ENCODE assay signal across 8 mouse cellular contexts in the genomic region with DNA sequence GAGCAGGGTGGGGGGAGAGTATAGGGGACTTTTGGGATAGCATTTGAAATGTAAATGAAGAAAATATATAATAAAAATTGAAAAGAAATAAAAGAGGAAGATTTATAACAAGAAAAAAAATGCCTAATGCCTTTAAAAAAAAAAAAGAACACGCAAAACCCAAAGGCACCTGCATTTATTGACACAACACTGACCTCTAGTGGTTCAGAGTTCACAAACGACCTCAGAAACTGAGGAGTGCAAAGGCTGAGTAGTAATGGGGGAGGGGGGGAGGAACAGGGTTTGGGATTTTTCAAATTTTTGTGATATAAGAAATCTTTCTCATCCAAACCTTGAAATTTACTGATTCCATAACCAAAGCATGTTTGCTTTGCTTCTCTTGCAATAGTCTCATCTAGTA.
DNase-seq lines count a peak whose midpoint lies in the region; ATAC-seq and TF ChIP-seq lines count a peak whose summit lies in the region.

No protein-coding gene starts in this region.

- H3K4me3 ChIP-seq in gastrocnemius, adult 2 months: no peak overlapping the region
- no peak overlapping the region for H3K4me3 ChIP-seq in lung, embryonic 14.5 days (ENCODE audit: low read depth, low read length)
- no peak overlapping the region for H3K4me3 ChIP-seq in lung, adult 2 months (replicated peaks; ENCODE audit: extremely low read depth, low read depth, low read length)

- 6% methylated on average over 2 of the region's 2 CpGs for WGBS in lung, embryonic 14.5 days
- WGBS in lung, adult 2 months: 0% methylated on average over 2 of the region's 2 CpGs

- TF ChIP-seq POLR2A in lung, adult 2 months (IDR thresholded peaks at IDR 0.05; ENCODE audit: borderline replicate concordance, extremely low read depth, low read depth, low read length): no peak

- H3K36me3 ChIP-seq in lung, embryonic 14.5 days (ENCODE audit: insufficient read depth): no peaks in the 10 kb centered on the region

- TF ChIP-seq CTCF in gastrocnemius, adult 2 months (IDR thresholded peaks at IDR 0.05): peak; percentile 68
- peak; percentile 61 for TF ChIP-seq CTCF in lung, embryonic 14.5 days (IDR thresholded peaks at IDR 0.05; ENCODE audit: low read depth)
- TF ChIP-seq CTCF in lung, adult 2 months (IDR thresholded peaks at IDR 0.05; ENCODE audit: insufficient read depth, low read length): no peak

- no peaks in the 10 kb centered on the region for H3K9me3 ChIP-seq in lung, embryonic 14.5 days (ENCODE audit: low read depth, low read length)

- no peak for DNase-seq in gastrocnemius, adult 2 months
- no peak for DNase-seq in gastrocnemius, postnatal 10 days
- peak; percentile 84 for DNase-seq in lung, embryonic 14.5 days
- DNase-seq in lung, adult 2 months: no peak
- peak; percentile 12 to 54 for DNase-seq in adrenal gland, postnatal 36 days
- DNase-seq in kidney, postnatal 36 days: peak; percentile 55 to 56
- no peak for DNase-seq in testis, postnatal 14 days (ENCODE audit: low spot score)
- no peak for DNase-seq in spleen, adult 12 weeks (ENCODE audit: low spot score)

- intact Hi-C loops in gastrocnemius, adult 2 months (cut with DNase I): loop anchor here (5.0 to 10.0 kb wide), 5 partner anchors 202 to 818 kb away; a partner anchor contains a TSS

- ATAC-seq in lung, embryonic 14.5 days (ENCODE audit: insufficient read depth): no peak

- H3K4me1 ChIP-seq in lung, embryonic 14.5 days (ENCODE audit: insufficient read depth): no peaks in the 10 kb centered on the region
- no peaks in the 10 kb centered on the region for H3K4me1 ChIP-seq in lung, adult 2 months (ENCODE audit: control insufficient read depth, insufficient read depth, low read length)

- H3K27ac ChIP-seq in gastrocnemius, adult 2 months: no peak overlapping the region
- no peak overlapping the region for H3K27ac ChIP-seq in lung, embryonic 14.5 days (ENCODE audit: low read depth)

- no peak overlapping the region for H3K4me2 ChIP-seq in lung, embryonic 14.5 days

- H3K9ac ChIP-seq in lung, embryonic 14.5 days: no peak overlapping the region

- H3K27me3 ChIP-seq in lung, embryonic 14.5 days (ENCODE audit: insufficient read depth, low read length): no peaks in the 10 kb centered on the region

Comparison
In these comparisons a context has a peak if more than half of its experiments do, and no peak if none do; other contexts are left out.
1. DNase-seq: peak in lung, embryonic 14.5 days (single experiment), adrenal gland, postnatal 36 days (2 of 2) and kidney, postnatal 36 days (2 of 2); none in gastrocnemius, adult 2 months (single experiment), gastrocnemius, postnatal 10 days (single experiment), lung, adult 2 months (single experiment), testis, postnatal 14 days (single experiment) and spleen, adult 12 weeks (single experiment).